ENCODE assay signal across 14 mouse cellular contexts in genomic region chr6:136295821-136296220, GRCm38 (mm10). TPM values are rescaled to one million over a fixed set of nuclear protein-coding genes. Genes with fewer than 3 reads are reported as not detected.
DNase-seq lines count a peak whose midpoint lies in the region; ATAC-seq and TF ChIP-seq lines count a peak whose summit lies in the region.
"Had no signal": no experiment of that assay in that cellular context is flagged by ENCODE, and none has a peak within 500 bp of the region (broad histone marks: within the 10 kb centered on the region; RNA-seq: fewer than 3 reads in every experiment).

No protein-coding gene starts in this region.

- no peak for TF ChIP-seq CTCF in heart, adult 2 months (IDR thresholded peaks at IDR 0.05)
- no peak for TF ChIP-seq CTCF in lung, postnatal 0 days (IDR thresholded peaks at IDR 0.05)

- TF ChIP-seq EP300 in heart, adult 2 months (IDR thresholded peaks at IDR 0.05; ENCODE audit: insufficient read depth, low read depth, low read length): no peak
- no peak for TF ChIP-seq EP300 in lung, postnatal 0 days (IDR thresholded peaks at IDR 0.05)

- intact Hi-C loops in heart, postnatal 10 days (cut with DNase I): no loop called here
- intact Hi-C loops in heart, adult 2 months (cut with DNase I): no loop called here

- H3K4me2 ChIP-seq in lung, postnatal 0 days (replicated peaks; ENCODE audit: low read depth, low read length): no peak overlapping the region
- H3K4me2 ChIP-seq in kidney, embryonic 15.5 days: no peak overlapping the region
- H3K4me2 ChIP-seq: embryonic facial prominence, embryonic 12.5 days; limb, embryonic 13.5 days; lung, embryonic 15.5 days had no signal

- H3K4me1 ChIP-seq in heart, adult 2 months (ENCODE audit: control insufficient read depth, insufficient read depth, low read length): no peaks in the 10 kb centered on the region
- H3K4me1 ChIP-seq in lung, postnatal 0 days (ENCODE audit: insufficient read depth, low read depth, low read length): no peaks in the 10 kb centered on the region
- H3K4me1 ChIP-seq in kidney, embryonic 15.5 days: peaks cover 17% of the 10 kb centered on the region
- H3K4me1 ChIP-seq: embryonic facial prominence, embryonic 12.5 days; limb, embryonic 13.5 days; lung, embryonic 15.5 days had no signal

- H3K9me3 ChIP-seq in lung, postnatal 0 days (ENCODE audit: low read length): no peaks in the 10 kb centered on the region
- no peaks in the 10 kb centered on the region for H3K9me3 ChIP-seq in kidney, embryonic 15.5 days (replicated peaks)
- H3K9me3 ChIP-seq: embryonic facial prominence, embryonic 12.5 days; lung, embryonic 15.5 days had no signal

- 48% methylated on average over 4 of the region's 4 CpGs for WGBS in heart, adult 2 months
- WGBS in lung, postnatal 0 days: 73% methylated on average over 4 of the region's 4 CpGs
- WGBS in kidney, embryonic 15.5 days: 50% methylated on average over 4 of the region's 4 CpGs

- H3K4me3 ChIP-seq in heart, adult 2 months: no peak overlapping the region
- H3K4me3 ChIP-seq in lung, postnatal 0 days (ENCODE audit: low read depth, low read length): no peak overlapping the region
- H3K4me3 ChIP-seq in kidney, embryonic 15.5 days (replicated peaks): no peak overlapping the region
- H3K4me3 ChIP-seq: embryonic facial prominence, embryonic 12.5 days; gastrocnemius, adult 2 months; limb, embryonic 13.5 days; lung, embryonic 15.5 days had no signal

- H3K36me3 ChIP-seq in heart, adult 2 months (ENCODE audit: control insufficient read depth, insufficient read depth, low read length): no peaks in the 10 kb centered on the region
- H3K36me3 ChIP-seq in lung, postnatal 0 days (ENCODE audit: insufficient read depth, low read length): no peaks in the 10 kb centered on the region
- H3K36me3 ChIP-seq in kidney, embryonic 15.5 days: no peaks in the 10 kb centered on the region
- H3K36me3 ChIP-seq: embryonic facial prominence, embryonic 12.5 days; limb, embryonic 13.5 days; lung, embryonic 15.5 days had no signal

- no peak overlapping the region for H3K27ac ChIP-seq in heart, adult 2 months
- no peak overlapping the region for H3K27ac ChIP-seq in lung, postnatal 0 days (ENCODE audit: low read length)
- H3K27ac ChIP-seq in kidney, embryonic 15.5 days: no peak overlapping the region
- H3K27ac ChIP-seq: embryonic facial prominence, embryonic 12.5 days; gastrocnemius, adult 2 months; limb, embryonic 13.5 days; lung, embryonic 15.5 days had no signal

- no peaks in the 10 kb centered on the region for H3K79me2 ChIP-seq in heart, adult 2 months (replicated peaks; ENCODE audit: control insufficient read depth, insufficient read depth, low read length)

- H3K27me3 ChIP-seq in heart, adult 2 months (ENCODE audit: control insufficient read depth, insufficient read depth, low read length): no peaks in the 10 kb centered on the region
- no peaks in the 10 kb centered on the region for H3K27me3 ChIP-seq in lung, postnatal 0 days (replicated peaks; ENCODE audit: insufficient read depth, low read length)
- 0 out of 2 replicates have a peak, but pooled peaks cover 6% of the 10 kb centered on the region for H3K27me3 ChIP-seq in kidney, embryonic 15.5 days
- H3K27me3 ChIP-seq: embryonic facial prominence, embryonic 12.5 days; limb, embryonic 13.5 days; lung, embryonic 15.5 days; Patski had no signal

- TF ChIP-seq POLR2A in heart, adult 2 months (IDR thresholded peaks at IDR 0.05; ENCODE audit: insufficient read depth, low read depth, low read length): no peak

- H3K9ac ChIP-seq in heart, adult 2 months (ENCODE audit: low read depth, low read length): no peak overlapping the region
- H3K9ac ChIP-seq in lung, postnatal 0 days (replicated peaks; ENCODE audit: low read depth): no peak overlapping the region
- no peak overlapping the region for H3K9ac ChIP-seq in kidney, embryonic 15.5 days
- H3K9ac ChIP-seq: embryonic facial prominence, embryonic 12.5 days; limb, embryonic 13.5 days; lung, embryonic 15.5 days had no signal

- no peak for ATAC-seq in lung, postnatal 0 days
- ATAC-seq in kidney, embryonic 15.5 days (replicated peaks; ENCODE audit: low FRiP score): 0 out of 2 replicates have a peak, but pooled peaks have one; percentile 49
- ATAC-seq: Patski had no signal

- DNase-seq in heart, postnatal 10 days: peak; percentile 8 to 10
- no peak for DNase-seq in heart, adult 2 months
- peak; percentile 52 for DNase-seq in lung, postnatal 10 days
- no peak for DNase-seq in lung, postnatal 0 days (ENCODE audit: low spot score)
- peak; percentile 55 for DNase-seq in adrenal gland, postnatal 14 days
- no peak for DNase-seq in layer of hippocampus, adult 18-20 months (ENCODE audit: low spot score in 2 of 2)
- DNase-seq: gastrocnemius, adult 2 months had no signal

RNA-seq across cellular contexts. Expression of gene Gm8994, which starts 31.5 kb away (rescaled TPM):
- total RNA-seq in heart, postnatal 10 days (2021): not detected
- not detected for total RNA-seq in heart, adult 2 months (2021)
- not detected in 2 replicates for polyA plus RNA-seq in heart, adult 2 months (2012; rRNA removed)
- not detected in 2 replicates for polyA plus RNA-seq in lung, postnatal 0 days (2015; fragmentation: Nextera tagmentation; extraction: Ambion mirVana)
- total RNA-seq in adrenal gland, postnatal 14 days (2021): not detected in 2 replicates
- not detected in 2 replicates for polyA plus RNA-seq in kidney, embryonic 15.5 days (2015; fragmentation: Nextera tagmentation; extraction: Ambion mirVana)
- not detected for total RNA-seq in layer of hippocampus, adult 18-20 months (2021)
- total RNA-seq: gastrocnemius, adult 2 months; layer of hippocampus, postnatal 14 days had no signal
- polyA plus RNA-seq: embryonic facial prominence, embryonic 12.5 days; forebrain, embryonic 11.5 days; lung, embryonic 15.5 days had no signal

Comparison
In these comparisons a context has a peak if more than half of its experiments do, and no peak if none do; other contexts are left out.
1. DNase-seq: peak in heart, postnatal 10 days (2 of 2), lung, postnatal 10 days (single experiment) and adrenal gland, postnatal 14 days (single experiment); none in heart, adult 2 months (0 of 2), lung, postnatal 0 days (single experiment) and layer of hippocampus, adult 18-20 months (0 of 2).